Mouse (Mus musculus): ENCODE results near the gene Nup37.

Nup37 gene

DNA sequence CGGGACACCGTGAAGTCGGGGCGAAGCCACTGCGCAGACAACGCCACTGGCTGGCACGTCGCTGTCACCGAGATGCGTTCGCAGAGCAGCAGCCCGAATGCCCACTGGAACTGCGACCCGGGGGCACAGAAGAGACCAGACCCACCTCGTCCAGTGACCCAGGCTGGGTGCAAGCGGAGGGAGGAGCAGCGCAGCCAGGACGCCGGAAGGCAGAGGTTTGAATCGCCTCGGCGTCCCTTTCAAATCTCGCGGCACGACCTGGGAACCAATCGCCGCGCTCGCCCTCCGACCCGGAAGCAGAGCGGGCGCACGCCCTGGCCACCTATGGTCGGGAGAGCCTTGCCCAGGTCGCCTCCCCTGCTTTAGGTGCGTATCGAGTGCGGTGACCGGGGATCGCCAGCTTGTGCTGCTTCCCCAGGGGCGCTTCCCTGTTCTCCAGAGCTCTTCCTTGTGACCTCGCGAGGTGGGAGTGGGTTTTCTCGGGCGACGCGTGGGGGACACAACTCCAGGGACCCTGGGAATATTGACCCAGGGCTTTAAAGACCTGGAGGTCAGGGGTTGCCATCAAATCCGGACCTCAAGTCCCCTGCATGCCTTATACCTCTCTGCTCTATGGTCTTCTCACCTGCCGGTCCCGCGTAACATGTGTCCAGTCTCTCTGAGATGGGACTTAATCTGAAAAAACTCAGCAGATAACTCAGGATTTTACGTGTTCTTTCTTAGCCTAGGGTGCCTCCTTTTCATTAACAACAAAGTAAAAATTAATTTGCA is at the start of gene Nup37, which contains the start of gene Parpbp:
Nup37 (plus strand) TSS at position 286 of the 771 bp plus-strand sequence.
Parpbp (minus strand) TSS at position 235 of the 771 bp plus-strand sequence.
- DNase-seq (ENCODE audit: low read depth, low spot score) = peak; percentile 82

DNA sequence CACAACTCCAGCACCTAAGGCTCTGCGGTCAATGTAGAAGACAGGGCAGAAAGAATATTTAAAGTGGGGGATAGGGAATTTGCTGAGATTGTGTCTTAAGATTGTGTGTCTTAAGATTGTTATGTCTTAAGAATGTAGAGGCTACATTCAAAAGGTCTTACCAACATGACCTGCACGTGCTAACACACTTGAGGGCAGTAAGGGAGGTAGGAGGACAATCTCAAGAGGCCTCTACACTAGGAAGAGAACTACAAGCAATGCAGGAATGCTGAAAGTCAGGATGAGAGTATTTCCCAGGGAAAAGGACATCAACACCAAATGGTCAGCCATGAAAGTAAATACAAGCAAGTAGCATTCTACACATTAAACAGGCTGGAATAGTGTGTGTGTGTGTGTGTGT is 40.6 kb upstream of the Nup37 start:
- no peak for DNase-seq (ENCODE audit: low read depth, low spot score)

GRCm38 (mm10) chr10:88113290-88113689 is 33.5 kb upstream of the Nup37 start:
- no peak for DNase-seq (ENCODE audit: low read depth, low spot score)

GRCm38 (mm10) chr10:88119721-88120120 is 27.1 kb upstream of the Nup37 start:
- DNase-seq (ENCODE audit: low read depth, low spot score) = no peak

GRCm38 (mm10) chr10:88135630-88136029 is 11.2 kb upstream of the Nup37 start:
- DNase-seq (ENCODE audit: low read depth, low spot score) = no peak

GRCm38 (mm10) chr10:88146187-88146586 is 605 bp upstream of the Nup37 start:
- no peak for DNase-seq (ENCODE audit: low read depth, low spot score)

GRCm38 (mm10) chr10:88150381-88150780 is 3.6 kb downstream of the Nup37 start:
- DNase-seq (ENCODE audit: low read depth, low spot score) = no peak

- no peak for DNase-seq (ENCODE audit: low read depth, low spot score)
Measured at GRCm38 (mm10) chr10:88151658-88152057, 4.9 kb downstream of the Nup37 start.

DNA sequence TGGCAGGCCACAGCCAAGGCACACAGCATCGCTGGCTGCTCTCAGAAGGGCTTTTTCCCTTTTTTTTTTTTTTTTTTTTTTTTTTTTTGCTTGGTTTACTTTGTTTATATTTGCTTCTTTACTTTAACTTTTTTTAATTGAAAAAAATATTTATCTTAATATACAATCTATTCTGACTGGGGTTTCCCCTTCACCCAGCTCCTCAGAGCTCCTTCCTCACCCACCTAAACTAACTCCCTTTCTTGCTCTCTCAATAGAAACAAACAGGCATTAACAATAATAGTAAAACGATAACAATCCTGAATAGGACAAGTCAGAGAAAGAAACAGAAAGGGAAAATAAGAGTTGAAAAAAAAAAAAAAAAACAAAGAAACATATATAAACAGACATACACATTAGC is 15.3 kb downstream of the Nup37 start:
- no peak for DNase-seq (ENCODE audit: low read depth, low spot score)

DNA sequence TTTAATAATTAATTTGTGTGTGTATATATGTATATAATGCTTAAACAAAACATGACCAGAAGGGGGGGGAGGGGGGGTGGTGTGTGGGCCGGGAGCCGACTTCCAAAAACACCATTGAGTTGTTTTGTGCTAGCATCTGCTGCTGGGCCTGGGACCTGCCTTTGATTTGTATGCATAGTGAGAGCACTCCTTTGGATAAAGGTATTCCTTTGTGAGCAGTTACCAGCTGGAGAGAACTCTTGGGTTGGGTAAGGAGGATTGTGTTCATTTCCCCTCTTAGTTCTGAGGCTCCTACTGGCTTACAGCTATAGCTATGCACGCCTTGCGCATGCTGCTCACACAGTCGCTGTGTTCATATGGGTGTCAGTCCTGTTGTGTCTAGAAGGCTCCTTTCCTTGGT is 15.9 kb downstream of the Nup37 start:
- no peak for DNase-seq (ENCODE audit: low read depth, low spot score)

GRCm38 (mm10) chr10:88166158-88166557 is 19.4 kb downstream of the Nup37 start:
- no peak for DNase-seq (ENCODE audit: low read depth, low spot score)

GRCm38 (mm10) chr10:88167438-88168077 is 20.8 kb downstream of the Nup37 start:
- no peak for DNase-seq (ENCODE audit: low read depth, low spot score)

- DNase-seq (ENCODE audit: low read depth, low spot score) = no peak
Measured at GRCm38 (mm10) chr10:88200541-88200940, 53.7 kb downstream of the Nup37 start.

GRCm38 (mm10) chr10:88200951-88201638 is 54.3 kb downstream of the Nup37 start, which contains the start of gene Washc3:
Gene Washc3, plus strand, starts transcription at chr10:88201093.
- DNase-seq (ENCODE audit: low read depth, low spot score) = peak; percentile 68

GRCm38 (mm10) chr10:88201650-88202049 is 54.9 kb downstream of the Nup37 start:
- no peak for DNase-seq (ENCODE audit: low read depth, low spot score)

DNA sequence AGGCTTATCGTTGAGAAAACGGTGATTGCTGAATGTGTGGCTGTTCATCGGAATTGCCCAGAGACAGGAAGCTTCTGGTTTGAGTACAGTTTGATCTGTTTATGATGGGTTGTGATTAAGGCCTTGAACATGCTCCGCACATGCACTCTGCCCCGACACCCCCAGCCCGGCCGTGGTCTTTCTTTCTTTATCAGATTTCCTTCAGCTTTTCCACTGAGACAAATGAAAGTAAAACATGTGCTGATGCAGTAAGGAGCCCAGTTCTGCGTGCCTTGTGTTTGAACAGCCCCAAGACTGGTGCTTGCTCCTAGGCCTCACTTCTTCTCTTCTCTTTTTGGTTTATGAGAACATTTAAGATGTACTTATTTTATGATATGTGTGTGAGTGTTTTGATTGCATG is 55.8 kb downstream of the Nup37 start:
- no peak for DNase-seq (ENCODE audit: low read depth, low spot score)

DNA sequence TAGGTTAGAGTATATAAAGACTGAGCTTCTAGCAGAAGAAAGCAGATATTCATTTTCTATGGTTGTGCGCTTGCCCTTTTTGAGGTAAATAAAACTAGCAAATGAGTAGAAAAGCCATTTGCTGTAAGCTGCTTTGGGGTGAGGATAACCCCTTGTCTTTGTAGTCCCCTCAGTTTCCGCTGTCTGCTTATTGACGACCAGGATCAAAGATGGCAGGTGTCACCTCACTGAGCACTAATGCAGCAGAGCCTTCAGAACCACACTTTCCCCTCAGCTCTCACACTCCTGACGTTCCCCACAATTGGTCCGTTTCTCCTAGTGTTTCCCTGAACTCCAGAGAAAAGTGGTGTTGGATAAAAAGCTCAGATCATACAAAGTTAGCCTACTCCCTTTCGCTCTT is 56.4 kb downstream of the Nup37 start:
- no peak for DNase-seq (ENCODE audit: low read depth, low spot score)

DNA sequence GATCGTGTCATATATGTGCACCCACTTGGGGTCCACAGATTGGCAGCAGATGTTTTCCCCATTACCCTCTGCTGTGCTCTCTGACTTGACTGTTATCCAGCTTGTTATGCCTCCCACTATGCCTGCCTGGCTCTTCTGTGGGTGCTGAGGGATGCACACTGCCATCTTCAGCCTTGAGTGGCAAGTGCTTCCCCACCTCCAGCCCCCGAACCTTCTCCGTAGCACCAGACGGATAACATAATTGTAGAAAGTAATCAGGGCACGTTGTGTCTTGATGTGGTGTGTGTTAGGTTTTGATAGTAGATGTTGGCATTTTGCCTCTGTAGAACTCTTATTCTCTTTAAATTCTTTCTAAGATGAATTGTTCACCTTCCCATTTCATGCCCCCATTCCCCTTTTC is 65.9 kb downstream of the Nup37 start:
- DNase-seq (ENCODE audit: low read depth, low spot score) = no peak

GRCm38 (mm10) chr10:88214800-88215514 is 68.2 kb downstream of the Nup37 start:
- DNase-seq (ENCODE audit: low read depth, low spot score) = no peak

- DNase-seq (ENCODE audit: low read depth, low spot score) = no peak
Measured at GRCm38 (mm10) chr10:88218161-88218560, 71.4 kb downstream of the Nup37 start.

DNA sequence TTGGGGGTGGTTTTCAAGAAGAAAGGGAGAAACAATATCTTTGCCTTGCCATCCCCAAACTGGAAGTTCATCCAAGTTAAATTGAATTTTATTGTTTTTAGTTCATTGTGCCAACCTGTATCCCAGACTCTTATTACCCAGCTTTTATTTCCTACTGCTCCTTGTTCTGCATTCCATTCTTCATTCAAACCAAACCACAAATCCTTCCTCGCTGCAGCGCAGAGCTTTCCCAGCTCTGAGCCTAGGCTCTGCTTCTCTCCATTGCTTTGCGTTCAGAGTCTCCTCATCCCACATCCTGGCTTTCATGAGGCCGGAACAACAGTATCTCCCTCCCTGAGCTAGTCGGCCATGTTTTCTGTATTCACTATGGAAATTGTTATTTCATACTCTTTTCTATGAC is 74.9 kb downstream of the Nup37 start:
- DNase-seq (ENCODE audit: low read depth, low spot score) = no peak

DNA sequence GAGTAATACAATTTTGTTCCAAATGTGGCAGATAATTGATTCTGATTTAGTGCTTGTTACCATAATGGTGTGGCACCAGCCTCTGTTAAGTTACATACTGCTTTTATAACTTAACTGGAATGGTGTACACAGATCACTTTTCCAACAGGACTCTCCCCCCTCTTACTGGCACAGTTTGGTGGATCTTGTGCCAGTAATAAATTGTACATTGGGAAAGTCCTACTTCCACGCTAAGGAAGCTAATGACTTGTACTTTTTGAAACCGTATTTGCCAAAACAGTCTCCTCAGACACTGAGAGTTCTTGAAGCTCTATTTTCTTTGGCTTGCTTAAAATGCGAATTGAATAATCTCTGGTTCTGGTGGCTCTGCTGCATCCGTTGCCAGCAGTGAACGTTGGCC is 78.6 kb downstream of the Nup37 start:
- no peak for DNase-seq (ENCODE audit: low read depth, low spot score)
